Mouse (Mus musculus) adrenal gland, postnatal 4 days (tissue): Measurements from ENCODE around the gene Auts2. TPM values are rescaled to one million over a fixed set of nuclear protein-coding genes. Genes with fewer than 3 reads are reported as not detected.
A peak's percentile ranks its signal among the peaks of the same experiment; 100 is the strongest.

Source experiments
- DNase-seq, 2 experiments: peaks; one replicate each; pipeline ENCODE4 v3.0.0; 2021 to 2022; ENCODE audit warnings: low spot score in 2 of 2, mixed read lengths in 2 of 2
- total RNA-seq, 2 experiments: library from RNA; stranded (reverse); gene quantifications; 2 replicates each; pipeline ENCODE4 v1.2.3; 2021

Gene Auts2
- total RNA-seq, 2 experiments from 2014 or later, result 72.9 to 80.5 TPM

DNA sequence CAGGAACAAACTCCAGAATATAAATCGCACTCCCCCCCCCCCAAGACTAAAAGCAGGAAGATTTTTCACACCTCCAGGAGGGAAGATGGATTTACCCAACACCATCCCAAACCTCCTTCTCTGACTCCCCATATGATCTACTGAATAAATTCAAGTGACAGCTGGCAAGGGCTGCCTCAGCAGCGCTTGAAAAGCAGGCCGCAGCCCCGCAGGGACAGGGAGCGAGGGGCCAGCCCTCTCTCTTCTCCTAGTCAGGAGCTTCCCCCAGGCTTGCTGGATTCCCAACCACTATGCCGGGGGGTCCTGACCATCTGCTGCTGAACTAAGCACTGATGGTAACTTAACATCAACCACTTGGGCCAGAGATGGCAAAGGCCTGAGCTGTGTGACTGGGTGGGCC, 995.2 kb downstream of the Auts2 start:
- DNase-seq, result no peak

DNA sequence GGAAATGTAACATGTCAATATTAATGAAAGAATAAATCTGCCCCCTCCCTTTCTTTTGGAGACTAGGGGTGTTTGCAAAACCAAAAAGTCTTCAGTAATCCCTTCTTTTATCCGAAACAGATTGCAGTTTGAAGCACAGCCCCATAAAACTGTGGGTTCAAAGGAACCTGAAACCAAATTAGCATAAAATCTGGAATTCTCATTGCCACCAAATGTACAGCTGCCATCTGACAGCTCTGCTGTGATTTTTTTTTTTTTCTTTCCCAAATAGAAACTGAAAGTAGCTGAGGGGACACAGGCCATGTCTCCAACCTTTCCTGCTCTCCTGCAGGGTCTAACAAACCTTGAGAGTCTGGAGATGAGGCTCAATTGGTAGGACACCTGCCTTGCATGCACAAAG, 996.7 kb downstream of the Auts2 start:
- no peak for DNase-seq

DNA sequence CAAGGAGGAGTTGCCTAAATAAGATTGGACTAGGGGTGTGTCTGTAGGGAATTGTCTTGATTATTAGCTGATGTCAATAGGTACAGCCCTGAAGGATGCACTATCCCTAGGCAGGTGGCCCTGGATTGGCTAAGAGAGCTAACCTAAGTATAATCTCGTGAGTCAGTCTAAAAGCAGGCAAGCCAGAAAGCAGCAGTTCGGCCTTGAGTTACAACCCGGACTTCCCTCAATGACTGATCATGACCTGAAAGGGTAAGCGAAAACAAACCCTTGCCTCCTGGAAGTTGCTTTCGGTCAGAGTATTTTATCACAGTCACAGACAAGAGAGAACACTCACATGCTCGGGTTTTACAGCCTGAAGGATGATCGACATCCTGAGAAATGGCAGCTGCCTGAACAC, 998.8 kb downstream of the Auts2 start:
- DNase-seq, result no peak

DNA sequence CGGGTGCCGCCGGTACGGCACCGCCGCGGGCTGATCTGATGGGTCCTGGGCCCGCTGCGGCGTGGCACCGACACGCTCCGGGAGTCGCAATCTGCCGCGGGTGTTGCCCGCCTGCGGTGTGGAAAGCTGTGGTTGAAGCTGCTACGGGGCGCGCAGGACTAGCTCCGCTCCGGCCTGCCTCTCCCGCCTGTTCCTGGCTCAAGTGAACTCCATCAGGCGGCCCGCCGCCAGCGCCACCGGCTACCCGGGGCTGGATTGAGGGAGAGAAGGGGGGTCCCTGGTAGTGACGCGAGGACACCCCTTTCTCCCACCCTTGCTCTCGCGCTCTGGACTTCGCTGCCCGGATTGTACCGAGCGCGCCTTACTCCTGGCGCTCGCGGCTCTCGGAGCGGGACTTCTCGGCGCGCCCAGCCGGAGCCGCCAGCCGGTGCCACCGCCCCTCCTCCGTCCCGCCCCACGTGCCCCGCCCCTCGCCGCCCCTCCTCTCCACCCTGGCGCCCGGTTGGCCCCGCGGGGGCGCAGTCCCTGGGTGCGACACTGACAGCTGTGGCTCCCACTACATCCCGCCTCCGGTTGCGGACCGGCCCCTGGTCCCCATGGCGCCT, 1004.7 kb downstream of the Auts2 start:
- DNase-seq, result peak; percentile 44 to 45

DNA sequence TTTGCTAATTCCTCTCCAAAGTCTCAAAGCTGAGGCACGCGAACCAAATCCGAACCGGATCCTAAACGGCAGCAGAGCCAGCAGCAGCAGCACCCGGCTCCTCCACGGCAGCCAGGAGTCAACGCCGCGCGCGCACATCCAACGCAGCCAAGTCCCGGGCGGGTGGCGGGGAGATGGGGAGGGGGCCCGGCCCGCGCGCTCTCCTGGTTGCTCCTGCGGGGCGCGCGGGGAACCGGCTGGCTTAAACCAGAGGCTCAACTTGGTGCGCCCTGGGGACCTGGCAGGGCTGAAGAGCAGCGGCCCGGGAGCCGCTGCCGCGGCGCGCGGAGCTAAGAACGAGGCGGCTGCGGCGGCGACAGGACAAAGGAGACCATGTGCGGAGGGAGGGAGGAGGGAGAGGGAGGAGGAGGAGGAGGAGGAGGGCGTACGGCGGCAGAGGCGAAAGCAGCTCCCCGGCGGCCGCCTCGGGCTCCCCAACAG, 1005.3 kb downstream of the Auts2 start:
- DNase-seq, result peak; percentile 6 to 13

DNA sequence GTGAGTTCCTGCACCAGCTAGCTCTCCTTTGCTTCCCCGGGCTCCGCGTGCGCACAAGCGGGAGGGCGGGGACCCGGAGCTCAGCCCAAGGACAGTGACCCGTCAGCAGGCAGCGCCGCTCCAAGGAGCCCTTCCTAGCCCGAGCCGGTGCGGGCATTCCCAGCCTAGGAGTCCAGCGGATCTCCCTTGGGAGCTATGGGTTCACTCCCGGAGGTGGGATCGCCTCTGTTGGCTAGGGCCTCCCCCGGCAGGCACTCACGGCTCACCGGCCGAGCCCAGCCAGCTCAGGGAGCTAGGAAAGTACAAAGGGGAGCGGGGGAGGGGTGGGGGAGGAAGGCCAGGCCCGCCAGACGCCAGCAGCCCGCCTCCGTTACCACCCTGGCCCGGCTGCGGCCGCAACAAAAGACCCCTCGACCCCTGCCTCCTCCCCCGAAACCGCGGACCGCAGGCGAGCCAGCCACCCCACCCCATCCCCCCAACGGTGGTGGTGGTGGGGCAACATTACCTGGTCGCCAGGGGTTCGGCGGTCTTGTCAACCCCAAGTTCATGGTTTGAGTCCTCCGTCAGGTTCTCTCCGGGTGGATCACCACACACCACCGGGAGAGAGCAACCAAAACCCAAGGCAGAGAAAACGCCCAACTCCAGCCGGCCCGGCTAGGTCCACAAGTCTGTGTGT, 1005.9 kb downstream of the Auts2 start:
- peak; percentile 44 to 60 for DNase-seq

DNA sequence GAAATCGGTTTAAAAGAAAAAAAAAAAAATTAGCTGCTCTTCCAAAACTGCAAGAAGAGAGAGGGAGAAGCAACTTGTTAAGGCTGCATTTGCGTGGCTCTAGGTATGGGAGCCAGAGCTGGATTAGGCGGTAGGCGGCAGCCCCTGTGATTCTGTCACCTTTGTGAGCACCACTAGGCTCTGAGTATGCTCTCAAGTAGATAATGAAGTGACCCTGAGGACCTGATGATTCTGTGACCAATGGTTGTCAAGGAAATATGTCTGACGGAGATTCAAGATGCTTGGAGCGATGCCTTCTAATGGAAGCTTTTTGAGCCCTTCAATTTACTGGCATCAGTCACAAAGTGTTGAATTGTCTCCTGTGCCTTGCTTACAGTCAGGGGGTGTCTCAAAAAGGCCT, 1007.4 kb downstream of the Auts2 start:
- no peak for DNase-seq

DNA sequence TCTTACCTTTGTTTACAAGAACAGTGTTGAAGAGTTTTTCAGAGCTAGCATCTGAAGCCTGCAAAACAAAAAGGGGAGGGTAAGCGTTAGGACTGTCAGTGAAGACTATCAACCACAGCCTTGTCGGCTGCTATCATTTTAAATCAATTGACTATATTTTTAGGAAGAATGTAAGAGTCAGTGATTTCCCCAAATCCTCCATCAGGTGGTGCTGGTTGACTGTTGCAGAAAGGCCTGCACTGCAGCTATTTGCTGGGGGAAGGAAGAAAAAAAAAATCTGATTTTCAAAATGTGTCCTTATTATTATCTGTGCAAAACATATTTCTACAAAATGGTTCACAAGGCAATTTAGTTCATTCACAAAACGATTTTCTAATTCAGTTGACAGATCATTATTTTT, 1009.3 kb downstream of the Auts2 start:
- DNase-seq, result no peak

DNA sequence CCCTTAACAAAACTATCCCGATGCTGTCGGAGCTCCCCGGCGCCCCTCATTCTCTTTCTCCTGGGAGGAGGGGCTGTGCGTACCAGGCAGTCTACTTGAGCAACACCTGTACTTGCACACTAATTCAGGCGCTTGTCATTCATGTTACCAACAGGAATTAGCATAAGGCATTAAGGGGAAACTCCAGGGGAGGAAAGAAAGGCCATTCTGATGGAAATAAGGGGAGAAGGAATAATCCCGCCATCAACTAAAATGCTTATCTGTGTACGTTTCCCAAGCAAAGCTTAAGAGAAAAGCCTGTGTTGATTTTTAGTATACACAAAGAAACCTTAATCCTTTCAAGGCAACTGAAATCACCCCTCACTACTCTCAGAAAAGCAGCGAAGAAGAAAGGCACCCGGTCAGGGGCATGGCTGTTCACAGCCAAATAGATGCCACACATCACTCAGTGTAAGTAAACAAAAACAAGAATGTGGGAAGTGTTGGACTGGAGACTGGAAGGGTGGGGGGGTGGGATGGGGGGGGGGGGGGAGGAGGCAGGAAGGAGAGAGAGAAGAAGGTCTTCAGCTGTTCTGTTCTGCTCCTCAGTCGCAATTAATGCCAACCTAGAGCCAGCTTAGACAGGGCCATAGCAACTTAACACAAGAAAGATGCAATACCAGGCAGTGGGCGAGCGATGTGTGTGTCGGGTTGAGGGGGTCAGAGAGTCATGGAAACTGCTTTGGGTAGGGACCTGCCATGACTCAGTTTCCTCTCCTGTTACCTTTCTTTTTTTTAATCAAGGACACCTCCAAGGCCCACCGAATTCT, 1011.2 kb downstream of the Auts2 start:
- no peak for DNase-seq

DNA sequence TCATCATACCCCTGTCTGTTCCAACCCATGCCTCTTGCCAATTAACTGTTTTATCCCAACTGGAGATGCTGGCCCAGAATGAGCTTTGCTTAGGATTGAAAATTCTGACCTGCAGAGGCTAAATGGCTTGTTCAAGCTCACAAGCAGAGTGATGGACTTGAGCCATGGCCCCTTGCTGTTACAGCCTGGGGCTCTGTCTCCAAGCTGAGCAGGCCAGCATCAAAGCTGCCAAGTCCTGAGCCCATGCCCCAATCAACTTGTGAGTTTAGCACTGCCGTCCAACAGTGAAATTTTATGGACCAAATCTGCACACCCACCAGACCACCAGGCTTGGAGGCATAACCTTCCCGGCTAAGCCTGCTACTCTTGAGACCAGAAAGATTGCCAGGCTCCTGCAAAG, 1012.3 kb downstream of the Auts2 start:
- DNase-seq, result no peak

DNA sequence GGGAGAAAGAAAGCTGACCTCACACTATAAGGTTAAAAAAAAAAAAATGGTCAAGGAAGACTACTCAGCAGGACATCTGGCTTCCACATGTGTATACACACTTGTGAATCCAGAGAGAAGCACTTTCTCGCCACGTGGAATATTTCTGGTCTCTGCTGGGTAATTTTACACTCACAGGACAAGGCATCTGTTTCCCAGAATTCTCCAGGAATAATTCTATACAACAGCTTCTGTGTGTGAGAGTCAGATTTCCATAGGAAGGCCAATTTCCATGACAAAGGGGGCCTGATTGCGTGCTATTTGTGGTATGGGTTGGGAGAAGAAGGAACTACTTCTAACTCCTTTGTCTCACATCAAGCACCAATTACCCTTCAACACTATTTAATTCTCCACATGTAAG, 1016.5 kb downstream of the Auts2 start:
- no peak for DNase-seq

DNA sequence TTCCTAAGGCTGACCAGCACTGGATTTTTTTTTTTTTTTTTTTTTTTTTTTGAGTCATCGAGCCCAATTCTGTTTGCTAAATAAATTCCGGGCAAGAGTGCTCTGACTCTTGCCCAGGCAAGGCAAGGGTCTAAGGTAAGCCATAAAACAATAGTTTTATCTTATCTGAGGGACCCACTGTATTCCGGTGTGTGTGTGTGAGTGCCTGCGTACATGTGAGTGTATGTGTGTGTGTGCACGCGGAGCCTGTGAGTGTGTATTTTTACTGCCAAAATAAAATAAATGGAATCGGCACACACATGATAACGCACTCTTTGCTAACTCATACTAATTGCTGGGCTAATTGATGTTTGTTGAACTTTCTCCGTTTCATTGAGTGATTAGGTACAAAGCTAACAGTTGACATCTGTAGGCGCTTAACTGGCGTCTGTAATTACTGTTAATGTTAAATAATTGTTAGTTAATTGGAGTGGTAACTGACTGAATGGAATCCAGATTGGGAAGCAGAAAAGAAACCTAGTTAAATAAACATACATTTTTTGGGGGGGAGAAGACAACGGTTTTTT, 1018.2 kb downstream of the Auts2 start:
- DNase-seq, result no peak

DNA sequence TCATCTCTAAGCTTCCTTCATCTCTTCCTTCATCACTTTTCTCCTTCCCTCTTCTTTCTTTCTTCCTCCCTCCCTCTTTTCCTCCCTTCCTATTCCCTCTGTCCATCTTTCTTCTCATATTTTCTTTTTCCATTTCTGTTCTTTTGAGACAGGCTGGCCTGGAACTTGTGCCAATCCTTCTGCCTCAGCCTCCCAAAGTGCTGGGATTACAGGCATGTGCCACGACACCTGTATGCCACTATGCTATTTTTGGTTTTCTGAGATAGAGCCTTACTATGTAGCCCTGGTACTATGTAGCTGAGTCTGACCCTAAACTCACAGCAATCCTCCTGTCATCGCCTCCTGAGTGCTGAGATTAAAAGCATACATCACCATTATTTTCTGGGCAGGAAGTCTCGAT, 1023.6 kb downstream of the Auts2 start:
- no peak for DNase-seq

DNA sequence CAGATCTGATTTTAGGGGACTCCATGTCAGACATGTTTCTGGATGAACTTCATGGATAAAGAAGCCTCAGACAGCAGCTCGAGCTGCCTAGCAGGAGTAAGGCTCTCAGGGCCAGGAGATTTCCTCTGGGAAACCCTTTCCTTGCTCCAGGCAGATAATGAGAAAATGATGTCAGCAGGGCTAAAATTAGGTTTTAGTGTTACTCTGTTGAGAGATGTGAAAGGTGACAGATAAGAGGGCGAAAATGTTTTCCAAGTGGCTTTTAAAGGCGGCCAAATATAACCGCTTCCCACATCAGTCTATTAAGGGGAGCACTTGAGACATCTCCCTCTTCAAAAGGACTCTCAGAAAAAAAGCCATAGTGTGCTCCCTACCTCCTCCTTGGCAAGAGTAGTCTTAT, 1025.5 kb downstream of the Auts2 start:
- no peak for DNase-seq

DNA sequence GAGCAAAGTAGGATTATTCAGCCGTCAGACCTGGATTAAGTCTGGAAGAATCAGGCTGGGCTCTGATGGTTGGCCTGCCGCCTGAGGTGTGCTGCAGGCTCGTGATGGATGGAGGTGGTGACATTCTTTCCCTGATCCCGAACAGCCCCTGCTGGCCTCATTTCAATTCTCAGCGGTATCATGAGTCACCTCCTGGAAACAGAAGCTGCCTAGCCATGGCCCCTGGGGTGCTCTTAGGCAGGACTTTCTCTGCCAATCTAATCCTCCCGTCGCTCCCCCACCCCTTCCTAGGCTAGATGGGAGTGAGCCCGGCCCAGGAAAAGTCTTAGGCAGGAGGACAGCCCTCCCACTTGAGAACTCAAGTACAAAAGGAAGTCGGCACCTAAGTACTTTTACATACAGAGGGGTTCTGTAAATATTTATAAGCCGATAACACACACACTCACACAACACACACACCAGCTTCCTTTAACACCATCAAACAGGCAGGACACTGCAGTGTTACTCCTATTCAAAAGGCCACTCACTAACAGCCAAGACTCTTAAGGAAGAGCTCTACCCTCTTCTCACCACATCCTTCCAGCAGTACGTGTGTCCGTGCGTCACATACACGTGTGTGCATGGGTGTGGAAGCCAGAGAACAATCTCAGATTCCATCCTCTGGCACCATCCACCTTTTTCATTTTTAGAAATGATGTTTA, 1027.3 kb downstream of the Auts2 start:
- DNase-seq, result peak in 1 of 2 experiments; percentile 8

DNA sequence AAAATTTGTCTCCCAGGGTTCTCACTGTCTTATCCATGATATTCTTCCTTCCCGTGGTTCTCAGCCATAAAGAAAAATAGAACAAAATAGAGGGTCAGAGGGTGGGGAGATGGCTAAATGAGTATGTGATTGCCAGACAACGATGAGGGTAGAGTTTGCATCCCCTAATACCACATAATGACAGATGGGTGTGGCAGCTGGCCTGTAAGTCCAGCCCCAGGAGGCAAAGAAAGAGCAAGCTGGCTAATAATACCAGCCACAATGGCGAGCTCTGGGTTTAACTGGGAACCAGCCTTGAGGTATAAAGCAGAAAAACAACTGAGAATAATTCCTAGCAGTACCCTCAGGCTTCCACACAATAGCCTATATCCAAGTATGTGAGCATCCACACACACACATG, 1029.4 kb downstream of the Auts2 start:
- DNase-seq, result no peak

DNA sequence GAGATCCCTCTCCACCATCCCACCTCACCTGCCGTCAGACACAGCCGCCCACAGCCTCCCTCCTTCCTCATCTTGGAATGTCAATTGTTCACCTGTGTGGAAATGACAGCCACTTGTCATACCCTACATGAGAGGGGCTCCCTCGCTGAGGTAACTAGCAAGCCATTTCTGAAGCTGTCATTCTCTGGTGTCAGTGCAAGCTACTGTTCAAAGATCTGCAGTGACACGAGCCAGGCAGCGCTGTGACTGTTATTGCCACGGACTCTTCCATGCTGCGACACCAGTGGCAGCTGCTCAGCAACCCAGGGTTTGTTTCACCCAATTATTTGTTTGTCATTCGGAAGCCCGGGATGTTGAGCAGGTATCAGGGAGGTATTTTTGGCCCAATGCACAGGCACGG, 1030.5 kb downstream of the Auts2 start:
- DNase-seq, result no peak

DNA sequence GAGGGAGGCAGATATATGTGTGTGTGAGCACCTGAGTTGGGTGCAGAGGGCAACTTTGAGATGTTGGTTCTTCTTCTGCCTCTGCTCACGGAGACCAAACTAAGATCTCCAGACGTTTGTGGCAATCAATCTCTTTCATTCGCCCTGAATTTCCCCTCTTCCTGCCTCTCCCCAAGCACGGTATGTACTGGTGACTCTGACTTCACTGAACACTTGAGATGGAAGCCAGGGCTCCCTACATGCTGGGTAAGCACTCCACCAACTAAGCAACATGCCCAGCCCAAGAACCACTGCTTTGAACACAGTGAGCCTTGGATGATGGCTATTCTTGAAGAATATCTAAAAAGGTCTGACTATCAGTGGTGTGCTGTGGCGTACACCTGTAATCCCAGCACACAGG, 1032.5 kb downstream of the Auts2 start:
- no peak for DNase-seq

DNA sequence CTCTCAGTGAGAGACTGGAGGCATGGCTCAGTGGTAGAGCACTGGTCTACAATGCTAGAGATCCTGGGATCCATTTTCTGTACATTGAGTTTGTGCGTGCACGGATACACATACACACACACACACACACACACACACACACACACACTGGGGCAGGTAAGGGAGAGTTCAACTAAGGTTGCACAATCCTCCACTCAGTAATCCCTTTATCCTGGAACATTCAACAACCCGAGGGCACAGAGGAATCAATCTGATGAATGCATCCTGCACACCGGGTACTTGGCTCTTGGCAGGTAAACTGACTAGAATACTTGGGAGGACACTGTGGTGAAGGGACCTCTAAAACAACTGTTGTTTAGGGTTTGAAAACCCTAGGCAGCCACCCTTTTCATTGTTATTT, 1033.8 kb downstream of the Auts2 start:
- DNase-seq, result no peak

DNA sequence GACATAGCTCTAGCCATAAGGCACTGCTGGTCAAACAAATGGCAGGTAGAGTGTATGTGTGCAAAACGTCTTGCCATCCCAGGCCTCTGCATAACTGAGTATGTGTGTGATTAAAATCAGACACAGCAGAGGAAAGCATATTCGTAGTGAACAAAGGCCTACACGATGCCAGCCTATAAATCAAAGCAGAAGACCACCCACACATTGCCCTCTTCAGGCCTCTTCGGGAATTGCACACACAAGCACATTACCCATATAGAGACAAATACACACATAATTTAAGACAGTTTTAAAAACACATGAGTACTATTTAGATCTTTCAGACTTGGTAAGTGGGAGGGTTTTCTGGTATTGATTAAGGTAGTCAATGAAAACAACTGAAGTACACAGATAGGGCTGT, 1044.3 kb downstream of the Auts2 start:
- no peak for DNase-seq

DNA sequence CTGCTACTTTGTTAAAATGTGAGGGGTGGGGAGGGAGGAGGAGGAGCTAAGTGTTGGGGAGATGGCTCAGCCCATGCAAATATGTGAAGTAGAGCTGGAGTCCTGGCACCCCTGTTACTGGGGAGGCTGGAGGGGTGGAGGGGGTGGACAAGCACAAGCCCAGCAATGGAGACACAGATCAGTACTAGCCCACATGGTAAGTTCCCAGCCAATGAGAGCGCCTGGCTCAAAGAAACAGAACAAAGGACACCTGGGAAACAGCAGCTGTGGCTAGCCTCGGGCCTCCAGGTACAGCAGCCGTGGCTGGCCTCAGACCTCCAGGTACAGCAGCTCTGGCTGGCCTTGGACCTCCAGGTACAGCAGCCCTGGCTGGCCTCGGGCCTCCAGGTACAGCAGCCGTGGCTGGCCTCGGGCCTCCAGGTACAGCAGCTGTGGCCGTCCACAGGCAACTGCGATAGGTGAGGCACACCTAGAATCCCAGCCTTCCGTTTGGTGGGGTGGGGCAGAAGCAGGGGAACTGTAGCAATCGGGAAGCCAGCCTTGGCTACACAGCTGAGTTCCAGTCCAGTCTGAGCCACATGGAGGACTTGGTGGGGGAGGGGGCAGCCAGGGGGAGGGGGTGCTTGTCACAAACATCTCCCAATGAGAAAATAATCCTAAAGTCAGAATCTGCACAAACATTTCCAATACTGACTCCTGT, 1046.5 kb downstream of the Auts2 start:
- no peak for DNase-seq
